Mouse (Mus musculus): Measurements from ENCODE around the gene Gm49673.
"Not testable (repeated sequence)": the region's sequence is repeated elsewhere in the genome, so short reads cannot be mapped to it uniquely, and the experiment has no call there.

The Gm49673 gene

GRCm38 (mm10) chr17:8147439-8148316, at the start of gene Gm49673, which contains the start of gene Rnaset2a:
Gene Gm49673 (minus strand): TSS chr17:8147788.
Gene Rnaset2a (minus strand): TSS chr17:8148097.
- DNase-seq = peak; percentile 55

- DNase-seq = no peak
Measured at GRCm38 (mm10) chr17:8195685-8196376, 48.2 kb upstream of the Gm49673 start.

GRCm38 (mm10) chr17:8193678-8194077, 46.1 kb upstream of the Gm49673 start:
- DNase-seq = no peak

- no peak for DNase-seq
Measured at GRCm38 (mm10) chr17:8184217-8184616, 36.6 kb upstream of the Gm49673 start.

- DNase-seq = no peak
Measured at GRCm38 (mm10) chr17:8183815-8184214, 36.2 kb upstream of the Gm49673 start.

GRCm38 (mm10) chr17:8177090-8177489, 29.5 kb upstream of the Gm49673 start:
- DNase-seq = no peak

GRCm38 (mm10) chr17:8171081-8171480, 23.5 kb upstream of the Gm49673 start:
- DNase-seq = no peak

- no peak for DNase-seq
Measured at GRCm38 (mm10) chr17:8170331-8170730, 22.7 kb upstream of the Gm49673 start.

GRCm38 (mm10) chr17:8167436-8167835, 19.8 kb upstream of the Gm49673 start:
- DNase-seq = not testable (repeated sequence)

- DNase-seq = not testable (repeated sequence)
Measured at GRCm38 (mm10) chr17:8166454-8166853, 18.9 kb upstream of the Gm49673 start.

GRCm38 (mm10) chr17:8165977-8166376, 18.4 kb upstream of the Gm49673 start:
- not testable (repeated sequence) for DNase-seq

GRCm38 (mm10) chr17:8165608-8165945, 18.0 kb upstream of the Gm49673 start:
- DNase-seq = peak; percentile 63

- DNase-seq = peak; percentile 56
Measured at GRCm38 (mm10) chr17:8164701-8165607, 17.4 kb upstream of the Gm49673 start, which contains the start of gene Fgfr1op. Gene Fgfr1op (plus strand): TSS chr17:8165501.

- DNase-seq = peak; percentile 76
Measured at GRCm38 (mm10) chr17:8160969-8161368, 13.4 kb upstream of the Gm49673 start.

- DNase-seq = not testable (repeated sequence)
Measured at GRCm38 (mm10) chr17:8158627-8159026, 11.0 kb upstream of the Gm49673 start.

GRCm38 (mm10) chr17:8155982-8156381, 8.4 kb upstream of the Gm49673 start:
- not testable (repeated sequence) for DNase-seq

GRCm38 (mm10) chr17:8155010-8155409, 7.4 kb upstream of the Gm49673 start:
- not testable (repeated sequence) for DNase-seq

- DNase-seq = not testable (repeated sequence)
Measured at GRCm38 (mm10) chr17:8146931-8147330, 657 bp downstream of the Gm49673 start.

- not testable (repeated sequence) for DNase-seq
Measured at GRCm38 (mm10) chr17:8143802-8144673, 3.5 kb downstream of the Gm49673 start.

- not testable (repeated sequence) for DNase-seq
Measured at GRCm38 (mm10) chr17:8140210-8140609, 7.4 kb downstream of the Gm49673 start.

- DNase-seq = not testable (repeated sequence)
Measured at GRCm38 (mm10) chr17:8138116-8138515, 9.5 kb downstream of the Gm49673 start.

- DNase-seq = not testable (repeated sequence)
Measured at GRCm38 (mm10) chr17:8130849-8131248, 16.7 kb downstream of the Gm49673 start.
